Mouse (Mus musculus) embryonic facial prominence, embryonic 13.5 days (tissue): ENCODE data around the gene Pkd1. TPM values are rescaled to one million over a fixed set of nuclear protein-coding genes. Genes with fewer than 3 reads are reported as not detected.

Source experiments
- ATAC-seq: fragments of 200-750 bp; cut with Nextera tagmentation; 2 replicates; pipeline ENCODE4 v1.8.0; 2017; ENCODE audit warnings: low read depth; ENCODE audit not compliant: insufficient number of reproducible peaks, insufficient read depth, low FRiP score, low TSS enrichment
- H3K27ac ChIP-seq: fragments of 300-500 bp; sonication (generic); 2 replicates; pipeline ENCODE4 v1.5.1; 2015; ENCODE audit warnings: moderate library complexity, mild to moderate bottlenecking, inconsistent platforms
- H3K27me3 ChIP-seq: fragments of 300-500 bp; sonication (generic); 2 replicates; pipeline ENCODE4 v1.6.1; 2015; ENCODE audit warnings: mild to moderate bottlenecking, inconsistent platforms
- H3K36me3 ChIP-seq: fragments of 300-500 bp; sonication (generic); 2 replicates; pipeline ENCODE4 v1.6.1; 2015; ENCODE audit warnings: mild to moderate bottlenecking, inconsistent platforms
- H3K4me1 ChIP-seq: fragments of 300-500 bp; sonication (generic); 2 replicates; pipeline ENCODE4 v1.6.1; 2015; ENCODE audit warnings: inconsistent platforms
- H3K4me2 ChIP-seq: fragments of 300-500 bp; sonication (generic); 2 replicates; pipeline ENCODE4 v1.6.1; 2015; ENCODE audit warnings: moderate library complexity, mild to moderate bottlenecking, inconsistent platforms
- H3K4me3 ChIP-seq: fragments of 300-500 bp; sonication (generic); 2 replicates; pipeline ENCODE4 v1.5.1; 2015; ENCODE audit warnings: mild to moderate bottlenecking, inconsistent platforms
- H3K9ac ChIP-seq: fragments of 300-500 bp; sonication (generic); 2 replicates; pipeline ENCODE4 v1.6.1; 2015; ENCODE audit warnings: mild to moderate bottlenecking, inconsistent platforms
- H3K9me3 ChIP-seq: fragments of 300-500 bp; sonication (generic); 2 replicates; pipeline ENCODE4 v1.6.1; 2016; ENCODE audit warnings: inconsistent platforms
- WGBS: fragments of 180-500 bp; shearing (Covaris S2); methylation state at CpG from one replicate; pipeline ENCODE4 v1.1.7; 2015; ENCODE audit warnings: mixed read lengths; 5-methylcytosine and 5-hydroxymethylcytosine counted together
- polyA plus RNA-seq: library from polyadenylated mRNA; unstranded; fragments of >200 nt; fragmentation: Nextera tagmentation; extraction: Ambion mirVana; gene quantifications from 2 replicates; pipeline ENCODE4 v1.2.1, GENCODE M21; 2015

Pkd1 gene
- polyA plus RNA-seq, 1 experiment from 2014 or later: 30.6 TPM

DNA sequence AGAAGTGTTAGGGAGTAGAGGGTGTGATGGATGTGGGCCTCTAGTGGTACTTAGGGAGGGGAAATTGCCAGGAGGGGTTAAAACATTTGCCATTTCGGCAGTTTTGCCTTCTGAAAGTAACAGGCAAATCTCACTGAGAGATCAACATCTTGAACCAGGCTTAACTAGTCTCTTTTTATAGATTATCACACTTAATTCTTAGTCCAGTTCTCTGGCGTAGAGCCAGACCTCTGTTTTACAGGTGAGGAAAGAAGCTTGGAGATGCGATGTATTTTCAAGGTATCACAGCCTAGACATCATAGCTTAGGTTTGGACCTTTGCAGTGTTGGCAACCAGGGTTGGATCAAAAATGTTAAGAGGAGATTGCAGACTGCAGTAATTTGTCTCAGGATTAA, 1.4 kb downstream of the Pkd1 start:
- 51% methylated on average over 3 of the region's 3 CpGs for WGBS

DNA sequence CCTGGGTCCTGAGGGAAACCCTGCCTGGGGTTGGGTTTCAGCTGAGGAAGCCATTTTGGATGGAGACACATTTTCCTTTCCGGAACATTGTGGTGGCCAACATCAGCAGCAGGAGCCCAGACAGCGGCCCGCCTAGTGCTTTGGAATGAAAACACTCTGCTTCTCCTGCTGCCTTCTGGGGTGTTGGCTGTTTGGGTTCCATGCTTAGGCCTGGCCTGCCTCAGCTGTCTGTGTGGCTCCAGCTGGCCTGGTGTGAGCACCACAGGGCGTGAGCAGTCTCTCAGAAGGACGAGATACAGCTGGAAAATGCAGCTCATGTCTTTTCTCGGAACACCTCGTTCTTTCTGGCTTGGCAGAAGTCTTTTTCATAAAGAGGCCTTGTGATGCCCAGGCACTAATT, 7.5 kb downstream of the Pkd1 start:
- no peak for ATAC-seq
- Histone ChIP-seq H3K27me3 (no peaks in the 10 kb centered on the region), H3K4me1 (peaks cover 28% of the 10 kb centered on the region), H3K4me3 (no peak overlapping the region), H3K9ac (no peak overlapping the region), H3K9me3 (no peaks in the 10 kb centered on the region), H3K36me3 (0 out of 2 replicates have a peak, but pooled peaks cover 3% of the 10 kb centered on the region), H3K4me2 (no peak overlapping the region), H3K27ac (no peak overlapping the region)
- 92% methylated on average over 7 of the region's 7 CpGs for WGBS

More for the DNA sequence above, 1.4 kb downstream of the Pkd1 start:
- Histone ChIP-seq H3K27me3 (peaks cover 9% of the 10 kb centered on the region), H3K27ac (no peak overlapping the region), H3K4me1 (peaks cover 33% of the 10 kb centered on the region), H3K9ac (peak overlapping the region; percentile 95), H3K4me2 (peak overlapping the region; percentile 78), H3K36me3 (no peaks in the 10 kb centered on the region), H3K4me3 (peak overlapping the region; percentile 96), H3K9me3 (no peaks in the 10 kb centered on the region)
- no peak for ATAC-seq

DNA sequence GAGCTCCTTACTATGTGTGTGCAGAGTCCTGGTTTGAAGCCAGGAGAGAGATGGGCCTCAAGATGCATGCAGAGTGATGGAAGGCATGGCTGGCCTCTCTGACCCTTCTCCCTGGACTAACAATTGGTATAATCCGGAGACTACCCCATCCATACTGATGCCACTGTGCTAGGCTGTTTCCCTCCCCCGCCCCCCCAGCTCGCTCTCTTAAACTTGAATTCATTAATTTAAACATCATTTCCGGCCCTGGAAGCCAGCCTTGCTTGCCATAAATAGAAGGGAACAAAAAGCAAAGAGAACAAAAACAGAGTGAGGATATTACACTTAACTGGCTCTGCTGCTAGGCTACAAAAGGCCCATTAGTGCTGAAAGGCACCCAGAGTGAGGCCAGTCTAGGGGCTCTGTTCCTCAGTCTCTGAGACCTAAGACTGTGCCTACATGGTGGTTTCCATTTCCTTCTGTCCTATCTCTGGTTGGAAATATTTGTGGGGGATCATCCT, 9.0 kb downstream of the Pkd1 start:
- H3K9ac ChIP-seq: peak overlapping the region; percentile 21; the same call in 1 of the 2 replicates
- H3K4me2 ChIP-seq: peak overlapping the region; percentile 20; the same call in 1 of the 2 replicates

DNA sequence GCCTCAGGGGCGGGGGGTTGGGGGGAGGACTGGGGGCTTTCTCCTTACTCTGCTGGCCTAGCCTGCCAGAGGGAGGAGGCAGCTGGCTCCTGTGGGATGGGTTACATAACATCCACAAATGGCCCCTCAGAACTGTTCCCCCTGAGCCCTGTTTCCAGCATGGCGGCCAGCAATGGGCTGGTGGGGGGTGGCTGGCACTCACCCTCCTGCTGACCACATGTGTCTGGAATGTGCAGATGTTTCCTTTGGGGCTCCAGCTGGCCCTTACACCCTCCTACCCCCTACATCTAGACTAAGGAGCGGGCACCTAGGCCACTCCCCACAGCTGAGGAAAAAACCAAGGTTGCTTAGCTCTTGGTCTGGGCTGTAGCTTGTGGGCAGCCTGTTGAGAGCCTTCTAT, 9.5 kb downstream of the Pkd1 start:
- no peak overlapping the region for H3K4me3 ChIP-seq
- peak overlapping the region; percentile 20 for H3K4me2 ChIP-seq
- peak overlapping the region; percentile 86 for H3K27ac ChIP-seq
- H3K36me3 ChIP-seq: 0 out of 2 replicates have a peak, but pooled peaks cover 3% of the 10 kb centered on the region
- H3K9me3 ChIP-seq: no peaks in the 10 kb centered on the region
- 0 out of 2 replicates have a peak, but pooled peaks have one; percentile 41 for ATAC-seq
- H3K4me1 ChIP-seq: peaks cover 21% of the 10 kb centered on the region
- 64% methylated on average over 3 of the region's 3 CpGs for WGBS
- H3K9ac ChIP-seq: peak overlapping the region; percentile 21; the same call in 1 of the 2 replicates
- H3K27me3 ChIP-seq: no peaks in the 10 kb centered on the region

More for the DNA sequence above, 9.0 kb downstream of the Pkd1 start:
- Histone ChIP-seq H3K36me3 (0 out of 2 replicates have a peak, but pooled peaks cover 3% of the 10 kb centered on the region), H3K4me1 (peaks cover 21% of the 10 kb centered on the region), H3K4me3 (no peak overlapping the region), H3K27me3 (no peaks in the 10 kb centered on the region), H3K9me3 (no peaks in the 10 kb centered on the region), H3K27ac (peak overlapping the region; percentile 86)
- 60% methylated on average over 4 of the region's 4 CpGs for WGBS
- no peak for ATAC-seq

DNA sequence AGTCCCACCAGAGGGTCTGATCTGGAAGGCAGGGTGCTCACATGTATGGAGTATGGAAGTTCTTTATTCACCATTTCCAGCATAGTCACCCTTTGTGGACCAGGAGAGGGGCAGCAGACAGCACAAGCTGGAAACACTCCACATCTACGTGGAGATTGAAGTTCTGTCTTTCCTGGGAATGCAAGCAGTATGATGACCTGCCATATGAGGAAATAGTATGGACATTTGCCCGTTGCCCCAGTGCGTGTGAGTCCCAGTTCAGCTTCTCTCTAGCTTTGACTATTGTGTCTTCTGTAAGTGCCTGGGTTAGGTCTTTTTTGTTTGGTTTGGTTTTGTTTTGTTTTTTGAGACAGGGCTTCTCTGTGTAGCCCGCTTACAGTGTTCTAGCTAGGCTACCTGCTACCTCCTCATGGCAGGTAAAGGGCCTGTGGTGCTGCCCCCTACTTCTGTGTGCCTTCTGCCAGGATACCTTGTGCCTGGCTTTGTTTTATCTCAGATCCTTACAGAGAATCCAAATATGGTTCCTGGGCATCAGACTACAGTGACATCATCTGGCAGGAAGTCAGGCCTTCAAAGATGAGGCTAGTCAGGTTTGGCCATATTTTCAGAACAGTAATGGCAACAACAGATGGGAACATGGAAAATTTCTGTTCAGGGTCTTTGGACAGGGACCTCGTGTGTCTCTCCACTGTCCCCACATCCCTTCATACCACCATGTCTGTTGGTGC, 10.8 kb downstream of the Pkd1 start:
- no peak overlapping the region for H3K27ac ChIP-seq
- no peaks in the 10 kb centered on the region for H3K9me3 ChIP-seq
- peaks cover 21% of the 10 kb centered on the region for H3K4me1 ChIP-seq
- no peak overlapping the region for H3K9ac ChIP-seq
- no peaks in the 10 kb centered on the region for H3K27me3 ChIP-seq
- no peak for ATAC-seq
- WGBS: 91% methylated on average over 5 of the region's 5 CpGs
- peaks cover 15% of the 10 kb centered on the region for H3K36me3 ChIP-seq
- H3K4me3 ChIP-seq: no peak overlapping the region
- no peak overlapping the region for H3K4me2 ChIP-seq

DNA sequence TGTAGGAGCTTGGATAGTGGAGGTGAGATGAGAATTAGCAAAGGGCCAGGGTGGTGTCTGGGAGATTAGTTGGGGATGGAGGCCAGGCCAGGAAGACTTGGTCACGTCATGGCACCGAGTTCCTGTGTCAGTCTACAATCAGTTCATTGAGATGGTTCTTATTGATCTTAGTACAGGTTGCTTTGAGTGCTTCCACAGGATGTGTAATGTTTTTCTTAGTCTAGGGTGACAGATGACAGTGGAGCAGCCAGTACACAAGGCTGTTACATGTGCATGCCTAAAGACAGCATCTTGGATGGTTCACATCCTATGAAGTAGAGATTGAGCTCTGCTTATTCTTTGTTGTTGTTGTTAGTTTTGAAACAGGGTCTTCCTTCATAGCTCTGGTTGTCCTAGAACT, 12.0 kb downstream of the Pkd1 start:
- Histone ChIP-seq H3K9ac (no peak overlapping the region), H3K4me3 (no peak overlapping the region), H3K9me3 (no peaks in the 10 kb centered on the region), H3K27ac (no peak overlapping the region), H3K36me3 (peaks cover 26% of the 10 kb centered on the region), H3K4me2 (no peak overlapping the region), H3K4me1 (peaks cover 23% of the 10 kb centered on the region), H3K27me3 (no peaks in the 10 kb centered on the region)
- WGBS: 95% methylated on average over 2 of the region's 2 CpGs
- no peak for ATAC-seq

DNA sequence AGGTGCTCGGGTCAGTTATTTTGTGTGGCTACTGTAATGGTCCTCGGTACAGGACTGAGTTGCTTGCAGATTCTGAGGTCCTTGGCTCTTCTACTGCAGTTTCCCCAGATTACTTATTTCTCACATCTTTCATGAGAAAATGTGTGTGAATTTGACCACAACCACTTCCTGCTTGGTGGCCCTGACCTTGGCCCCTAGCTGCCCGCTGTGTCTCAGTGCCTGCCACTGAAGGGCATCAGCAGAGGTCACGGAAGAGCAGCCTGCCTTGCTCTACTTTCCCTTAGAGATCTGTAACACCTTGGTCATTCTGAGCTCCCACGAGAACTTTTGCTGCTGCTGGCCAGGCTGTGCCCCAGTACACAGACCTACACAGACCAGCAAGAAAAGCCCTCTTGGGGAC, 14.0 kb downstream of the Pkd1 start:
- peaks cover 35% of the 10 kb centered on the region for H3K36me3 ChIP-seq
- 86% methylated on average over 5 of the region's 5 CpGs for WGBS
- no peak overlapping the region for H3K9ac ChIP-seq
- peaks cover 20% of the 10 kb centered on the region for H3K4me1 ChIP-seq
- no peak overlapping the region for H3K27ac ChIP-seq
- no peak for ATAC-seq
- H3K4me3 ChIP-seq: no peak overlapping the region
- H3K9me3 ChIP-seq: no peaks in the 10 kb centered on the region
- no peaks in the 10 kb centered on the region for H3K27me3 ChIP-seq
- H3K4me2 ChIP-seq: no peak overlapping the region

DNA sequence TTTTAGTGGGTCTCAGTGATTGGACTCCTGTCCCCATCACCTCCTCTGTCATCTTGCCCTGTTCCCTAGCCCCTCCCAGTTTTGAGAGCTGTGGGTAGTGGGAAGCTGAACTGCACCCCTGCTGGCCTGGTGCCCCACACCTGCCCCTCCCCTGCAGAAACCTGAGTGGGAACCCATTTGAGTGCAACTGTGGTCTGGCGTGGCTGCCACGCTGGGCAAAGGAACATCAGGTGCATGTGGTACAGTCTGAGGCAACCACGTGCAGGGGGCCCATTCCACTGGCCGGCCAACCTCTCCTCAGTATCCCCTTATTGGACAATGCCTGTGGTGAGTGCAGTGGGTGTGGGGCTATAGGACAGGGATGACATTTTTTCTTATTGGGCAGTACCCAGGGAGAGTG, 14.8 kb downstream of the Pkd1 start:
- WGBS: 81% methylated on average over 4 of the region's 4 CpGs
- ATAC-seq: no peak
- no peak overlapping the region for H3K27ac ChIP-seq
- H3K4me1 ChIP-seq: peaks cover 13% of the 10 kb centered on the region
- no peak overlapping the region for H3K9ac ChIP-seq
- H3K36me3 ChIP-seq: peaks cover 43% of the 10 kb centered on the region
- H3K27me3 ChIP-seq: no peaks in the 10 kb centered on the region
- no peak overlapping the region for H3K4me3 ChIP-seq
- H3K4me2 ChIP-seq: no peak overlapping the region
- H3K9me3 ChIP-seq: no peaks in the 10 kb centered on the region

DNA sequence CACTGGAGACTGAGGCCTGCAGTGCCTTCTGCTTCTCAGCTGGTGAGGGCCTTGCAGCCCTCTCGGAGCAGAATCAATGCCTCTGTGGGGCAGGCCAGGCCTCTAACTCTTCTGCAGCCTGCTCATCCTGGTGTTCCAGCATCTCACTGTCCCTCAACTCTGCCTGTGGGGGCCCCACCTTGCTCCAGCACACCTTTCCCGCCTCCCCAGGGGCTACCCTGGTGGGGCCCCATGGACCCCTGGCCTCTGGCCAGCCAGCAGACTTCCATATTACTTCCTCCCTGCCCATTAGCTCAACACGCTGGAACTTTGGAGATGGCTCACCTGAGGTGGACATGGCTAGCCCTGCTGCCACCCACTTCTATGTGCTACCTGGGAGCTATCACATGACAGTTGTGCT, 15.5 kb downstream of the Pkd1 start:
- H3K36me3 ChIP-seq: peaks cover 50% of the 10 kb centered on the region
- 79% methylated on average over 3 of the region's 3 CpGs for WGBS
- ATAC-seq: no peak
- H3K9me3 ChIP-seq: no peaks in the 10 kb centered on the region
- H3K4me3 ChIP-seq: no peak overlapping the region
- no peak overlapping the region for H3K9ac ChIP-seq
- H3K27ac ChIP-seq: no peak overlapping the region
- peaks cover 11% of the 10 kb centered on the region for H3K4me1 ChIP-seq
- H3K27me3 ChIP-seq: no peaks in the 10 kb centered on the region
- no peak overlapping the region for H3K4me2 ChIP-seq

DNA sequence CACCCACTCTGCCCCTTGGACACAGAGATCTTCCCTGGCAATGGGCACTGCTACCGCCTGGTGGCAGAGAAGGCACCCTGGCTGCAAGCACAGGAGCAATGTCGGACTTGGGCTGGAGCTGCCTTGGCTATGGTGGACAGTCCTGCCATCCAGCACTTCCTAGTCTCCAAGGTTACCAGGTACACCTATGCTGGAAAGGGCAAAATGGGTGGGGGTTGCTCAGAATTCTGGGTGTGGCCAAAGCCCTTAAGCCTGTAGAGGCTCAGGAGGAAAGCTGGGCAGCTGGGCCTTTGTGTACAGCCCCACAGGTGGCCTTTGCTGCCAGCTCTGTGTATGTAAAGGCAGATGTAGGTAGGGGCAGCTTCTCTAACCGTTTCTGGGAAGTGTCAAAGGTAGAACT, 16.2 kb downstream of the Pkd1 start:
- Histone ChIP-seq H3K4me3 (no peak overlapping the region), H3K27ac (no peak overlapping the region), H3K9me3 (no peaks in the 10 kb centered on the region), H3K4me2 (no peak overlapping the region), H3K27me3 (no peaks in the 10 kb centered on the region), H3K4me1 (peaks cover 11% of the 10 kb centered on the region), H3K36me3 (peaks cover 57% of the 10 kb centered on the region), H3K9ac (no peak overlapping the region)
- ATAC-seq: no peak
- 73% methylated on average over 3 of the region's 3 CpGs for WGBS

DNA sequence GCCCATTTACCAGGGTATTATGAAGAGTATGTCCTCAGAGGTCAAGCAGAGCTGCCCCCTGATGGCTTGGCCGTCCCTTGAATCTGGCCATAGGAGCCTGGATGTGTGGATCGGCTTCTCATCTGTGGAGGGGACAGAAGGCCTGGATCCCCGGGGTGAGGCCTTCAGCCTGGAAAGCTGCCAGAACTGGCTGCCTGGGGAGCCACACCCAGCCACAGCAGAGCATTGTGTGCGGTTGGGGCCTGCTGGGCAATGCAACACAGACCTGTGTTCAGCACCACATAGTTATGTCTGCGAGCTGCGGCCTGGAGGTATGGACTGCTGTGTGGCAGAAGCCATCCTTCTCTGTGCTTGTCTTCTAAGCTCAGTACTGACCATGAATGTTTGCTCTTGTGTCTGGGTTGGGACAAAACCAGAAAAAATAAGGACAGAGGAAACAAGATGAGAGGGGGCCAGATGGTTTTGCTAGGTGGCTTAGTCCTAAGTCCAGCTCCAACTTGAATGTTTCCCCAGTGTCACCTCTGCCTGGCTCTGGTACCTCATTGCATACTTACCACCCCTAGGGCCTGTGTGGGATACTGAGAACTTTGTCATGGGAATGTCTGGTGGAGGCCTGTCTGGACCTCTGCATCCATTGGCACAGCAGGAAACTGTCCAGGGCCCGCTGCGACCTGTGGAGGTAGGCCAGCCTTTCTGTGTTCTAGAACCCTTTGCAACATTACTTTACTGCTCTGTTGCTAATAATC, 17.6 kb downstream of the Pkd1 start:
- Histone ChIP-seq H3K27me3 (no peaks in the 10 kb centered on the region), H3K36me3 (peaks cover 71% of the 10 kb centered on the region), H3K4me1 (peaks cover 11% of the 10 kb centered on the region), H3K4me2 (no peak overlapping the region), H3K9me3 (no peaks in the 10 kb centered on the region), H3K27ac (no peak overlapping the region), H3K9ac (peak overlapping the region; percentile 37; the same call in 1 of the 2 replicates), H3K4me3 (no peak overlapping the region)
- 66% methylated on average over 8 of the region's 8 CpGs for WGBS
- no peak for ATAC-seq
